Mouse (Mus musculus) frontal cortex, postnatal 36 days (tissue): Measurements from ENCODE around the gene Pacrg.

Experiments
- DNase-seq, 2 experiments: peaks; one replicate each; pipeline ENCODE4 v3.0.0; 2022; ENCODE audit warnings: low spot score in 2 of 2

Gene Pacrg

DNA sequence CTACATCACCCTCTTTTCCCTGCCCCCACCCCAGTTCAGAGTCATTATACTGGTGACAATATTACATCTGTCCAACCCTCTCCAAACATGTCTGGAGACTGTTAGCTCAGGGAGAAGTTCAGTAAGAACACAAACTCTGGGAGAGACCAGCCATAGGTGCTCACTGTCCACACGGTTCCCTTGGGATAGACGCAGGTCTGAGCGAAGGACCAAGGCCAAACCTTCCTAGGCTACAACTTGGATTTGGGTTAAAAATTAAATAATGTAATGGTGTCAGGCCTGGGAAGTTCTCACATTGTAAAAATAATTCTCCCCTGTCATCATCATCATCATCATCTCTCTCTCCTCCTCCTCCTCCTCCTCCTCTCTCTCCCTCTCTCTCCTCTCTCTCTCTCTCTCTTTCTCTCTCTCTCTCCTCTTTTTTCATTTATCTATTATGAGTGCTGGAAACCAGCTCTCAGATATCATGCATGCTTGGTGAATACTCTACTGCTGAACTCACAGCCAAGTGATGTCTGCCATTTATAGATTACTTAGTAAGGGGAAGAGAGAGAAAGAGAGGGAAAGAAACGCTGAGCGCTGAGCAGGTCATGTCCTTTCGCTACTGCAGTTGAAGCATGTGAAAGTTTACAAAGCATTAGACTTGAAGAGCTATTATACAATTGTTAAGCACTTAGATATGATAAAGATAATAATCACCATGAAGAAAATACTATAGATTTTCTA is 215.2 kb downstream of the Pacrg start:
- DNase-seq: no peak

DNA sequence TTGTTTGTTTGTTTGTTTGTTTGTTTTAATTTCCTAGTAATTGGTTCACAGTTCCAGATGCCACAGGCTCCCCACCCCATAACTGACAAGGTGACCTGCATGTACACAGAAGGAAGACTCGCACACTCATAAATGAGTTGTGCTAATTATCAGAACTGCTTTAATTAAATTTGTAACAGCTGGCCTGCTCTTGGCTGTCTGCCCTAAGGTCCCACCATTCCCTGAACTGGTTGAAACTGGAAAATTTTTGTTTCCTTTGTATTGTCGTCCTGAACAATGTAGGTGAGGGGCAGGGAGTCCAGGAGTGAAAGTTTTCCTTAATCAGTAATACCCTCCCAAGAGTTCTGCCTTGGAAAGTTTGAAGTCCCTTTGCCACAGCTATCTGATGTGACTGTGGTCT is 219.5 kb downstream of the Pacrg start:
- DNase-seq: no peak

DNA sequence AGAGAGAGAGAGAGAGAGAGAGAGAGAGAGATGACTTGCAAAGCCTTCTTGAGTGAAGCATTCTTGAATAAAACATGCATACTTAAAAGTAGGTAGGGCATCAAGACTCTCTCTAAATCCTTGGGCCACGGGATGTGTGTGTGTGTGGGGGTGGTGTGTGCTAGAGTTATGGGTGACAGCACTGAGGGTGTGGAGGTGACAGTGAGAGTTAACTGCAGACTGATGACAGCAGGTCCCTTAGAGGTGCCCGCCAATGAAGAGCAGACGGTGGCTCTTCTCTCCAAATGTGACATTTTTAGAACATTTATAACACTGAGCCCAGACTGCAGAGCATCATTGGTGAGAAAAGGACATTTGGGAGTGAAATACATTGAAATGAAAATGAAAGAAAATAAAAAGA is 220.2 kb downstream of the Pacrg start:
- DNase-seq: peak in 1 of 2 experiments; percentile 26

DNA sequence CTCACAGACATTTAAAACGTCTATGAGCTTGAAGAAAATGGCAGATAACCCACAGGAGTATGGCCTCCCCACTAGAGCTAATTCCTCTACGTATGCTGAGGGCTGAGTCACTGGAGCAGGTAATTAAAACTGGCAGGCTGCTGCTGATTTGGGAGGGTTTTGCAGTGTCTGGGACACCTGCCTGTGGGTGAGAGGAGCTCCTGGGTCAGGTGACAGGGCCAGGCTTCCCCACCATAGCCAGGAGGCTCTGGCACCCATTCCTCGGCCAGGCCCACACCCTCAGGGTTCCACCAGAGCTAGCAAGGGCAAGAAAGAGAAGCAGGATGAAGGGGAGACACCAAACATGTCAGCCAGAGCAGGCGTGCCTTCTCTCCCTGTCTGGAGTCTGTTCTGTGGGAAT is 222.5 kb downstream of the Pacrg start:
- DNase-seq: no peak

DNA sequence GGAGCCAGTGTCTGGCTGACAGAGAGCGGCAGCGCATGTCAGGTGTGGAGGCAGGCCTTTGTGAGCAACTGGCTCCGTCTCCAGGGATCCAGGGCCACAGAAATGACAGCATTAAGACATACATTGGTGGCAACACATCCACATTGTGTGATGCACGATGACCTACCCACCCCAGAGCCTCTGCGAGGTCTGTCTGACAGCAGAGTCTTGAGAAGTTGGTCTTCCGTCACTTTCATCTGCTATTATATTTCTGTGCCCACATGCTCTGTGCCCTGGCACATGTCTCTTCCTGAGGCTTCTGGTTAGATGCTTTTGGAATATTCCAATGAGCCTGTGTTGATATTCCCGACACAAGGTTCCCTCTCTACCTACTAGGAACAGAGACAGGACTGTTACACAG is 224.5 kb downstream of the Pacrg start:
- DNase-seq: no peak

DNA sequence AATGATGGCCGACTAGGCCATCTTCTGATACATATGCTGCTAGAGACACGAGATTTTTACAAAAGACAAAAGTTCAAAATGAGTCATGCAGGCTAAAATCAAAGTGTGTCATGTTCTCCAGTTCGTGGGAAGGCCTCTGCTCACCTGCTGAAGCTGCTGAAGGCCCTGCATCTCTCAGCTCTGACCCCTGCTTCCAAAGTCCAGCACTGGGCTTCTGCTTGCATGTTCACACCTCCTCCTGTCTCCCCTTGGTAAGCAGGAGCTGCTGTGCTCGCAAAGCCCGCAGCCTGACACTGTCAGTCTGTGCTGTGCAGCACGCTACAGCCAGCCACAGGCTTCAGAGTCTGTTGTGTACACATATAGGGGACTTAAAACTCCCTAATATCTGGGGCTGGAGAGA is 225.4 kb downstream of the Pacrg start:
- DNase-seq: no peak

DNA sequence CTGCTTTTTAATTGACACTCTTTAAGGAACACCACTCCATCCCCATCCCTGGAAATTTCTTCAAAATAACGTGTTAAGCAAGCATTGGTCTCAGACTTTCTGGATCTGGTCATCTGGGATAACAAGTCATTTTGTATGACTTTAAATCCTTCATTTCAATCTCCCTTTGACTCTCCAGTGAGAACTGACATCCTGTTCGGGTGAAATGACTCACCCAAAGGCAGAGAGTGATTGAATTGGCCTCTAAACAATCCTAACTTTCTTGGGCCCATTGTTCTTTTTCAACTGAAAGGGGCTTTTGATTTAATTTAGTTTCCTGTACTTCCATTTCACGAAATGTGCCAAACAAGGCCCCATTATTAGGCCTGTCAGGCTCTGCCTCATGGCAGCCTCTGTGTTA is 228.5 kb downstream of the Pacrg start:
- no peak for DNase-seq

DNA sequence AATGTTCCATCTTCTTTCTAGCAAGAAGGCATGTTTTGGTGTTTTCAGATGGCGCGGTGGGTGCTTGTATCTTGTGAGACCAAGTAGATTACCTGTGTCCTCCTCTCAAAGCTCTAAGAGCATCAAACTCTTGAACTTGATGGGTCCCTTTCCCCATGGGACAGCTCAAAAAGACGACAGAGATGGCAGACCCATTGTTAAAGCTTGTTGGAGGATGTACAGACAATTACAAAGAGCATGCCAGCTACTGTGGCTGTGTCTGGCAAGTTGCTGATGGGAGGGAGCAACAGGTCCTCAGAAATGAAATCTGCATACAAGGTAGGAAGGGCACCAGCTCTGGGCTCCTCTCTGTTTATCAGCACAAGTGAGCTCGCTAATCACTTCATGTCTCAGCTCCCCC is 232.0 kb downstream of the Pacrg start:
- DNase-seq: no peak

DNA sequence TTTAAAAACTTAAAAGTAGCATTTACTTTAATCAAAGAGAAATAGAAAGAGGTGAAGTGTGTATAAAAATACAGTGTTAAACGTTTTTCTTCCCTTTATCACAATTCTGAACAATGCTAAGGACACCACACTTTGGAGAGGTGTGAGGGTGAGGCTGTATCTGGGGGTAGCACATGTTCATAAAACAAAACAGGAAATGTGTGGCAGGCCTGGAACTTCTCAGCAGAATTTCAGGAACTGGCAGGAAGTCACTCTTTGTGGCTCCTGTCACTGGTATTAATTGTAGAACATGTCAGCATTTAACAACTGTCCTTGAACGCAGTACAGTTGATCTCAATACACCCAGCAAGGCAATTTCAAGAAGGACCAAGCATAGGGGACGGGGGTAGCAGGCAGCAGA is 234.0 kb downstream of the Pacrg start:
- DNase-seq: no peak

DNA sequence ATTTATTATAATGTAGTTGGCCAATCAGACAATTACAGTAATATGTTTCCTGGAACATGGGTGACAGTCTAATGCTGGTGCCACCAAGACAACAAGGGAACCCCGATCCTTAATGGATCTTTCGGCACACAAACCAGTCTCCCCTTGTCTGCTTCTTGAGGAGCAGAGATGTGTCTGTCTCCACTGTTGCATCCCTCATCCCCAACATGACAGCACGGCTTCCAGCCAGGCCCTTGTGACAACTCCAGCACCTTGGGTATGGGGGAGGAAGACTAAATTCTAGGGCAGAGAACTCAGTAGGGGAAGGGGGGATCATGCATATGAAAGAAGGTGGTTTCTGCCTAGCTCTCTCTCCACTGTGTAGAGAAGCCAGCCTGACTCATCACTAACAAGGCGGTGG is 242.4 kb downstream of the Pacrg start:
- DNase-seq: no peak

DNA sequence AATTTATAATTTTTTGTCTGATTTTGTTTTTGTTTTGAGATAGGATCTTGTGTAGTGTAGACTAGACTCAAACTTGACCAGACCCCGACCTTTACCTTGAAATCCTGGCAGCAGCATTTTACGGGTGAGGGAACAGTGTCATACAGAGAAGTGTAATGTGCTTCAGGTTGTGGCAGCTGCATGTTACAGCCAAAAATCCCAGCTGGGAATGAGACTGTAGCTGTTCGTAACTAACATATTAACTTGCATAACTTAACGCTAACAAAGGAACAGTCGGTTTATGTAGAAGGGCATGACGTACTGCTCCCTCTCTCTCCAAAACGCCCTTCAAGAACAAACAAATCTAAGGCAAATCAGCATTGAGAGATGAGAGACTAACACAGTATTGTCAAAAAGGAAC is 250.5 kb downstream of the Pacrg start:
- DNase-seq: no peak

DNA sequence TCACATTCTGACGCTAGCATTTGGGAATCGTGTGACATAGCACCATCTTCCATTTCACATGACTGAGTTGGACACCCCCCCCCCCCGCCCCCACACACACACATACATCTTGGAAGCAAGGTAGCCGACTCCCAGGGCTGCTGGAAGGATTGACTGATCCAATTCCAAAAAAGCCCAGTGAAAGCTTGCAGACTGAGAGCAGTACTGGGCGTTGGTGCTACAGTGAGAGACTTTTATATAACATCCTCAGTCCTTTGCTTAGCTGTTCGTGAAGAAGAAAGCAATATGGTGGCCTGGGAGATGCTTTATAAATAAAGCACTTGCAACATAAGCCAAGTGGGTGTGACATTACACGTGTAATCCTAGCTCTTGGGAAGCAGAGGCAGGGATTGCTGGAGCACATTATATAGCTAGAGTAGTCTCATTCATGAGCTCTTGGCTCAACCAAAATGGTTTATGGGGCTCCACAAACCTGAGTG is 251.2 kb downstream of the Pacrg start:
- peak in 1 of 2 experiments; percentile 38 for DNase-seq

DNA sequence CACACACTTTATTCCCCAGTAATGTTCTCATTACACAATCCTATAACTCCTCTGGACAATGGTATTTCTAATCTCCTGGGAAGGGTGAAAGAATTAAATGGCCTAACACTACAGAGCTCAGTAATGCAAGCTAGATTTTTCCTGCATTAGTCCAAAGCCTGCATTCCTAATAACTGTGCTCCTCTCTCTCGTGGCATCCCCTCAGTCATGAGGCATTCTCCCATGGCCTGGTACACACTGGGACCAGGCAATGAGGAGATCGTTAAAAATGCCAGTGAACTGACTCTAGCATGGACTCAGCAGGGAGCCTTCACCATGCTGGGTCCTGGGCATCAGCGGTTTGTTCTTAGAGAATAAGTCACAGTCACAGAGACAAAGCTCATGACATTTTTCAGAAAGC is 256.8 kb downstream of the Pacrg start:
- DNase-seq: no peak

DNA sequence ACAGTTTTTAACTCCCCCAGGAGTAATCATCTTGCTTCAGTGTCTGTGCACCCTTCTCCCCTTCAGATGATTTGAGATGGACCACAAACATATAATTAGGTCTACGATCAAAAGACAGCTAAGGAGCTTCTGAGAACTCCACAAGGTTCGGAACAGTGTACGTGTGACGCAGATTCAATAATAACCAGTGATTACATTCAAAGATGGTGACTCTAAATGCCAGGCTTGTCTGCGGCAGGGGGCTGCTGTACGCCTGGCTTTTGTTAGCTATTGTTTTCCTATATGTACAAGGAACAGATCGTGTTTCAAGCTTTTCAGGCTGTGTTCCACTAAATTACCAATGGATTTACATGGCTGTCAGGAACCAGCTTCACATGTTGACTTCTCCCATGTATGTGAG is 264.8 kb downstream of the Pacrg start:
- DNase-seq: no peak

DNA sequence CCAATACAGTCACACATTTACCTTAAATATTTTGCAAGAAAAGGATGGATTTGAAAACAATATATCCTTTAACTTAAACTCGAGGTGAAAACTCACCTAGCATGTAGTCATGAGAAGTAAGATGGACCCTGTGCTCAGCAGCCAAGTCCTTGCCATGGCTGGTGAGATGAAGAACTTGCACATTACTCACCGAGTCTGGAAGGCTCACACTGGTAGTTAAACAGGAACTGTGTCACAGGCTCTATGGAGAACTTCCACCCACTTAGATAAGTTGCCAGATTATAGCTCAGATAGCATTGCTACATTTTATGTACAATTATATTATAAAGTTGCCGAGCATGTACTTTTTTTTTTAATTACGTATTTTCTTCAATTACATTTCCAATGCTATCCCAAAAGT is 267.7 kb downstream of the Pacrg start:
- no peak for DNase-seq

DNA sequence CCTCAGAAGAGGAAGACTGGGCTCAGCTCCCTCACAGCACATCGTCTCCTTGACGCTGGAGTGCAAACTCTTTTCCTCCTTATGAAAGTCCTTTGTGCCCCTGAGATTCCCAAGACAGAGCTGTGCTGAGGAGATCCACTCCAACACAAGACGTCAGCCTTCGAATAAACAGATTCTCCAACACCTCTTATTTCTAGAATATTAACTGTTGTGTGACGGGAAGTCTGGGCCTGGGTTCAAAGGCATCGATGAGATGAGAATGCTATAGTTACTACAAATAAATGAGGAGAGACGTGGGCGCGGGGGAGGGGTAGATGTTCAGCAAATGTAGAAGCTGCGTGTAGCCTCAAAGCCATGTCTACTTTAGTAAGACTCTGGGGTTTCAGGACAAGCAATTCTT is 270.8 kb downstream of the Pacrg start:
- DNase-seq: no peak

DNA sequence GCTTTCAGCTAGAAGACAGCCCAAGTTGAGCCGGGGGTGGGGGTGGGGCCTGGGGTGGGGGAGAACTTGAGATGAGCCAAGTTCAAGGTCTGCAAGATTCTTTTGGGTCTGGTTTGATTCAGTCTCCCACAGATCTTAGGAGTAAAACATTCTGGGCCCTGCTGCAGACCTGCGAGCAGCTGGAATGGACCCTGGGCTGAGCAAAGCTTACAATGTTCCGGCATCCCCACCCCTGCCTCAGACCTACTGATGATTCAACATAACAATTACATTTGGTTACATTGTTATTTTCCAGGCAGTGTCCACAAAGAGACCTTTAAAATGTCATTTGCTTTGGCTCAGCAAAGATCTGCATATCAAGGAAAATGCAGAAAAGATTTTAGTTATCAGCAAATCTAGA is 272.7 kb downstream of the Pacrg start:
- no peak for DNase-seq

DNA sequence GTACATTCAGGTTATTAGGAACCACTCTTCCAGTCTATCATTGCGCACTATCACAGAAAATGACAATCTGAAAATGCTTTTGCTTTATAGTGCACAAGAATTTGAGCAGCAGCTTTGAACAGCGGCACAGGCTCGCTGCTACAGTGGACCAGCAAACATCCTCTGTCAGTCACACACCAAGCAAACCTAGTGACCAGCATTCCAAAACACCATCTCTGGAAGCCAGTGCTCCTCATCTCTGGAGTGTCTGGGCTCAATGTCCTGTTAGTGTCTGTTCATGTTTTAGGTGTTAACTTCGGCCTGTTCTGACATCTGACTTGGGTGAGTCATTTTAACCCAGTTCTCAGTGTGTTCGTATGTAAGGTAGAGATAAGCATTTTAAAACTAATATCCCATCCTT is 275.9 kb downstream of the Pacrg start:
- no peak for DNase-seq

DNA sequence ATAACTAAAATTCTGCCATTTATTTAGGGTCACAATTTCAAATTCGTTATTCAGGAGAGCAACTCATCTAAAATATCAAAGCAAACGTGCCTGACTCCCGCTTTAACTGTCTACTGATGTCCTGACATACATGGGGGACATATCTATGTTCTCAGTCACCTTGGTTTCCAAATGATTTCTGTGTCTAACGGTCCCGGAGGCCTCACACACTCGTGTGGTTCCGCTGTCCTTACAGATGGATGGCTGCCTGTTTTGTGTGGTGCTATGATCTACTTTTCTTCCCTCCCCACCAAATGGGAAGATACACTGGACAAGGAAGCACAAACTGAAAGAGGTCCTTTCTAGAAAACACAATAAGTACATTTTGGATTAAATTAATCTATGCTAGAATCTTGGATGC is 277.2 kb downstream of the Pacrg start:
- DNase-seq: no peak

DNA sequence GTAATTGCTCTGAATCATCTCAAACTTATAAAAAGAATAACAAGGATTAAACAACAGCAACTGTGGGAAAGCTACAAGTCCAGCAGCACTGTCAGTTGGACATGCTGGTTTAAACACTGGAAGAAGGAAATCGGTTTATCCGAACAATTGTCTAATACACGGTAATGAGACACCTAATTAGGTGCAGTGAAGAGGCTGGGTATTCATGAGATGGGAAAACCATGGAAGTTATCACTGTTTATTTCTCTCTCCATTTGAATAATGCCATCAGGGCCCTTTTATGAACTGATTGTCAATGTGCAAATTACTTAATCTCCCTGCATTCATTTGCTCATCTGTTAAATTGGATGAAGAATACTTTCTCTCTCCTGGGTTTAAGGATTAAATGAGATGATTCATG is 280.1 kb downstream of the Pacrg start:
- no peak for DNase-seq

DNA sequence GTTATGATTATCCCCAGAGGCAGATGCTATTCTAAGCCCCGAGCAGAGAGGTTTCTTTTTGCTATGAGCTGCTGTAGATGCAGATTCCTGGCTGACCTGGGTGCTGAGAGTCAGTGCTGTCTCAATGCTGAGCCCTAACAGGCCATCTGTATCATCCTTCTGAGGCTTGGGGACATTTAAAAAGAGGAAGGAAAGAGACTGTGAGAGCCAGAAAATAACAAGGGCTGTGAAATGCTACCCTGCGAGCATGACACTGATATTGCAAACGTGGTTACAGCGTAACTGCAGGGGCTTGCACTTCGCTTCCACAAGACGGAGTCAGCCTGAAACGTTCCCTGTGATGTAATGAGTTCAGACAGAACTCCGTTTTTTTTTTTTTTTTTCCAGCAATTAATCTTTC is 281.4 kb downstream of the Pacrg start:
- no peak for DNase-seq

DNA sequence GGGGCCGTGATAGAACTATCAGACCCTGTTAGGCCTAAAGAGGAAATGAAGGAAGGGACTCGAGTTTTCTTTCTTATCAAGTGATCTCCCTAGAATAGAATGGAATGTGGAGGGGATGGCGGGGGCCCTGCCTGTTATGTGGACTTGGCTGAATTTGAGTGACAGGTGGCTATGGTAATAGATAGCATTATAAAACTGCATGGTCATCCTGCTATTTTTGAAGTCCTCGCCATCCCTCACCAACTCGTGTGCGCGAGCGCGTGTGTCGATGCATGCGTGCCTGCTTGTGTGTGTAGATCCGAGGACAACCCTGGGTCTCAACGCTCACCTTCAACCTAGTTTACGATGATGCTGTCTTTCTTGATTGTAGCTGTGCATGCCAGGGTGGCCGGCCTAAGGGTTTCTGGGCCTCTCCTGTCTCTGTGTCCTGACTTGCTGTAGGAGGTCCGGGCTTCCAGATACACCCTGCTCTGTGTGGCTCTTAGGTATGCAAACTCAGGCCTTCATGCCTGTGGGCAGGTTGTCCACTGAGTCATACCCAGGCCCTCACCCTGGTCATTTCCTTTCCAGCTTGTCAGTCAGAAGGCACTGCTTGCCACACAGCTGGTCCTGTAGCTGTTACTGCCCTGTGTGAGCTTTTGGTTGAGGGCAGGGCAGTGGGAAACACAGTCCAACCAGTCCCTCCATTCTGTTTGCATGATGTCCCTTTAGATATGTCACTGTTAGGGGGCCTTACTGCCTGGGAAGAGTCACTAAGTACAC is 287.6 kb downstream of the Pacrg start:
- no peak for DNase-seq

DNA sequence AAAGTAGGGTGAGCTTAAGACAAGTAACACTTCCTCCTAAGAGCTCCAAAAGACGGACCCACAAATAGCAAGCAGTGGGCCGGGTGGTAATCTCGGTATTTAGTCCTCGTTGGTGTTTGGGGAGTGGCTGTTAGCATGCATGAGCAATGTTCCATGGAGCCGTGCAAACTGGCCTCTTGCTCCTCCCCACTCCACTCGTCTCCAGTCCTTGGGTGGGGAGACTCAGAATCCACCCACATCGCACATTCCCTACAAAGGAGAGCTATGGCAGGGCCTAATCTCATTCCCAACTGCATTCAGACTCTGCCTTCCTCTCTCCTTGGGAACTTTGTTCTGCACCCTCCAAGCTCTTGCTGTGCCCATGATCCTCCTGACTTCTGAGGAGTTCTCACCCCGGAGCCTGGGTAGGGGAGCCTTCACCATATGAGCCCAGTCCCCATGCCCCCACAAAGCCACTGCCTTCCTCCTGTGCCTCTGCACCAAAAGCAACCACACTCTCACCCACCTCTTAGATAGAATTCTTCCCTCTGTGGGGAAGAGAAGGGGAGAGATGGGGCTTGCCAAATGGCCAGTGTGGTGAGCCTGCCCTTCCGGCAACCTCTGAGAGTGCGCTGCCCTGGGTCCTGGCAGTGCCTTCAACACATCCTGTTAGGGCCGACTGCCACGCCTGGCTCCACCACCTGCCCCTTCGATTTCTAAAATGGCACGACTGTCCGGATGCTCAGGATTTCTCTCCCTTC is 289.2 kb downstream of the Pacrg start:
- peak; percentile 30 to 36 for DNase-seq
